Mouse (Mus musculus): Measurements from ENCODE around the gene Fam102b. TPM values are rescaled to one million over a fixed set of nuclear protein-coding genes. Genes with fewer than 3 reads are reported as not detected.

The Fam102b gene
- polyA plus RNA-seq, 1 experiment = 3.7 TPM

DNA sequence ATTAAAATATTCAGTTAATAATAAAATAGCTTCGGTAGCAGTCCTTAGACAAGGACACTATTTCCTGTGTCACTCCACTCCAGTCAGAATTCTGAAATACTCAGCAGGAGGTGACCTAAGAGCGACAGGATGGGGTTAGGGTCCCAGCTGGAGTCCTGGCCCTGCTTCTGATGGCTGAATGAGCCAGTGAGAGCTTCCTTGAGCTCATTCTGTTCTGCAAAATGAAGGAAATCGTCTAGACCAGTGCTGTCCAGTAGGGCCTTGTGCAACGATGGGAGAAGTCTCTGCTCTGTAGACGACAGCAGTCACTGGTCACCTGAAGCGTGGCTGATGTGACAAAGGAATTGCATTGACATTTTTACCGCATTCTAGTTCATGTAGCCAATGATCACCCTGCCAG lies 16.0 kb upstream of the Fam102b start:
- no peaks in the 10 kb centered on the region; the same call in 1 of the 2 replicates for H3K4me1 ChIP-seq (ENCODE audit: control insufficient read depth, insufficient read depth, low read length)
- no peak overlapping the region for H3K4me3 ChIP-seq (replicated peaks; ENCODE audit: control insufficient read depth, low read depth, low read length)
- H3K27ac ChIP-seq (ENCODE audit: control insufficient read depth, insufficient read depth, low read depth, low read length, poor library complexity) = no peak overlapping the region
- 65% methylated on average over 7 of the region's 7 CpGs for WGBS
- TF ChIP-seq CTCF (IDR thresholded peaks at IDR 0.05; ENCODE audit: control insufficient read depth, insufficient read depth, low read length) (no peak), POLR2A (IDR thresholded peaks at IDR 0.05; ENCODE audit: borderline replicate concordance, control insufficient read depth, low read depth, low read length) (no peak)

DNA sequence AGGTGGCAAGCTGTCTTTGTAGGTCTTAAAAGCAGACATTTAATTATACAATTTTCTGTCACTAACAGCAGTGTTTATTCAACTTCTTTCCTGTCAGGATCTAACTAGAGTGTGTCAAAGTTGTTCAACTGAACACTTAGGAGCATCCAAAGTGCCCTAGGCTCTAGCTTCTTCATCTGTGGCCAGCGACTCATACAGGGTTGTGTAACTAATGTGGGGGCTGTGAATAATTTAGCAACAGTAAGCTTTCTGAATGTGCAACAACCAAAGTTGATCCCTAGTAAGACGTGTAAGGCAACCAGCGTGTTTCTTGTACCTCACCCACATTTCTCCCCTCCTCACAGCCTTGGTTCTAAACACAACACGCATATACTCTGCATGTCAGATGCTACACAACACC lies 13.5 kb upstream of the Fam102b start:
- TF ChIP-seq POLR2A (IDR thresholded peaks at IDR 0.05; ENCODE audit: borderline replicate concordance, control insufficient read depth, low read depth, low read length) (no peak), CTCF (IDR thresholded peaks at IDR 0.05; ENCODE audit: control insufficient read depth, insufficient read depth, low read length) (no peak)
- Histone ChIP-seq H3K27ac (ENCODE audit: control insufficient read depth, insufficient read depth, low read depth, low read length, poor library complexity) (no peak overlapping the region), H3K4me1 (ENCODE audit: control insufficient read depth, insufficient read depth, low read length) (no peaks in the 10 kb centered on the region; the same call in 1 of the 2 replicates), H3K4me3 (replicated peaks; ENCODE audit: control insufficient read depth, low read depth, low read length) (no peak overlapping the region)
- 60% methylated on average over 4 of the region's 4 CpGs for WGBS

DNA sequence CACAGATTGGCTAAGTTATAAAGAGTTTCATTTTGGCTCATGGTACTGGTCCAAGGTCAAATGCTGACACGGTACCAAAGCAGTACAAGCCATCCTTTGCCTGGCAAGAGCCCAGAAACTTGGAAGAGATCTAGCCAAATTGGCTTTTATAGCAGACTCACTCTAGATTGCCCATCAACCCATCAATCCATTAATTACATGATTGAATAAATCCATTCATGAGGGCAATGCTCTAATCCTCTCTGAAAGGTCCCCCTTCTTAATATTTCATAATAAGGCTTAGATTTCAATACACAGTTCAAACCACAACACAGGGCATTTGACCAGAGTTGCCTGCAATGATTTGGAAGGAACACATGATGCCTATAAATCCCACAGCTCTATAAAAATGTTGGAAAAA lies 7.0 kb upstream of the Fam102b start:
- Histone ChIP-seq H3K27ac (ENCODE audit: control insufficient read depth, insufficient read depth, low read depth, low read length, poor library complexity) (no peak overlapping the region), H3K4me3 (replicated peaks; ENCODE audit: control insufficient read depth, low read depth, low read length) (no peak overlapping the region), H3K4me1 (ENCODE audit: control insufficient read depth, insufficient read depth, low read length) (no peaks in the 10 kb centered on the region; the same call in 1 of the 2 replicates)
- 85% methylated on average over 1 of the region's 1 CpGs for WGBS
- TF ChIP-seq POLR2A (IDR thresholded peaks at IDR 0.05; ENCODE audit: borderline replicate concordance, control insufficient read depth, low read depth, low read length) = no peak
- TF ChIP-seq CTCF (IDR thresholded peaks at IDR 0.05; ENCODE audit: control insufficient read depth, insufficient read depth, low read length) = no peak

DNA sequence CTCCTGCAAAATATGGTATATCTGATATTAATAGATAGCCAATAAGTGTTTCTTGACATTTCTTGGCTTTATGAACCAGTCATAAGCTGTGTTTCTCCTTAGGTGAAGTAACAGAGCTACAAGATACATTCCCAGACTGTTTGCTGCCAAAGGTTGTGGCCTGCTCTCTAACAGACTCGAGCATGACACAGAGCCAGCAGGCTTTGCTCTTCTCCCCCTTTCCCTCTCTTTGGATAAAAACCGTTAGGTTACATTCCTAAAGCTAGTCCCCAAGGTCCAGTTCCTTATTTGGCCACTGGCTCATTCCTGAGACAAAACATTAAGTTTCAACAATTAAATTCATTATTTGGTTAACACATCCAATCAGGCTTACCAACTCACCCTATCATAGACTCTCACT lies 4.9 kb upstream of the Fam102b start:
- 58% methylated on average over 2 of the region's 2 CpGs for WGBS
- TF ChIP-seq POLR2A (IDR thresholded peaks at IDR 0.05; ENCODE audit: borderline replicate concordance, control insufficient read depth, low read depth, low read length) (no peak), CTCF (IDR thresholded peaks at IDR 0.05; ENCODE audit: control insufficient read depth, insufficient read depth, low read length) (no peak)
- Histone ChIP-seq H3K27ac (ENCODE audit: control insufficient read depth, insufficient read depth, low read depth, low read length, poor library complexity) (no peak overlapping the region), H3K4me3 (replicated peaks; ENCODE audit: control insufficient read depth, low read depth, low read length) (no peak overlapping the region), H3K4me1 (ENCODE audit: control insufficient read depth, insufficient read depth, low read length) (peaks cover 2% of the 10 kb centered on the region; the same call in 1 of the 2 replicates)

DNA sequence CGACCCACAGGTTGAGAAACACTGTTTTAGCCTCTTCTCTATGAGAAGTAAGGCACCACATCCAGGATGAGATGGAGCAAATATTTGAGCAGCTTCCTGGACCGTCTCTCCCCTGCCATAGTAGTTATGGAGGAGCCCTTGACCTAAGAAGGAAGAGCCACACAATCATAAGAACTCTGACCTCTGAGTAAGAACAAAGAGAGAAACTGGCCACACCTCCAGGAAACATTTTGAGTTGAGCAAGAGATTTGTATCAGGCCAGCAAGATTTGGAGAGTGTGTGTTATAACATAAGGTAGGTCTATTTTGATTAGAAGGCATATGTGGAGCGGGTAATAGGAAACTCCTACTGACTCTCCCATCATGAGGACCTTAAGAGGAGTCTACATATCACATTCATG lies 4.2 kb upstream of the Fam102b start:
- WGBS = 38% methylated on average over 3 of the region's 3 CpGs
- H3K4me1 ChIP-seq (ENCODE audit: control insufficient read depth, insufficient read depth, low read length) = peaks cover 2% of the 10 kb centered on the region; the same call in 1 of the 2 replicates
- H3K4me3 ChIP-seq (replicated peaks; ENCODE audit: control insufficient read depth, low read depth, low read length) = no peak overlapping the region
- no peak overlapping the region for H3K27ac ChIP-seq (ENCODE audit: control insufficient read depth, insufficient read depth, low read depth, low read length, poor library complexity)
- no peak for TF ChIP-seq POLR2A (IDR thresholded peaks at IDR 0.05; ENCODE audit: borderline replicate concordance, control insufficient read depth, low read depth, low read length)
- no peak for TF ChIP-seq CTCF (IDR thresholded peaks at IDR 0.05; ENCODE audit: control insufficient read depth, insufficient read depth, low read length)

DNA sequence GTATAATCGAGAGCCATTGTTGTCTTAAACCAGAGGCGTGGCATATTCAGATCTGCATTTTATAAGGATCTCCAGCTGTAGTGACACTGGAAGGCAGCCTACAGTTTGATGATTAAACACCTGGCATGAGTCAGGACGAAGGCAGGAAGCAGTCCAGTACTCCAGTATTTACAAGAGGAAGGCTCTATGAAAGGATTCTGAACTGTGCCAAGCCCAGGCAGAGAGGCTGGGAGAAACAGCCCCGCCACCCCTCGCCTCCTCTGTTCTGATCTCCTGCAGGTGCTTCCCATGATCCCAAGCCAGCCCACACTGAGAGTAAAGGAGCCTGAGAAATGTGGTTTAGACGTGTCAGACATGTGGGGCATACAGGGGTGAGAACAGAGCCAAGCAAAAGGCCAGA lies 3.4 kb upstream of the Fam102b start:
- Histone ChIP-seq H3K27ac (ENCODE audit: control insufficient read depth, insufficient read depth, low read depth, low read length, poor library complexity) (peak overlapping the region; percentile 56; the same call in 1 of the 2 replicates), H3K4me1 (ENCODE audit: control insufficient read depth, insufficient read depth, low read length) (peaks cover 2% of the 10 kb centered on the region; the same call in 1 of the 2 replicates), H3K4me3 (replicated peaks; ENCODE audit: control insufficient read depth, low read depth, low read length) (no peak overlapping the region)
- 37% methylated on average over 6 of the region's 6 CpGs for WGBS
- TF ChIP-seq POLR2A (IDR thresholded peaks at IDR 0.05; ENCODE audit: borderline replicate concordance, control insufficient read depth, low read depth, low read length) (no peak), CTCF (IDR thresholded peaks at IDR 0.05; ENCODE audit: control insufficient read depth, insufficient read depth, low read length) (no peak)

DNA sequence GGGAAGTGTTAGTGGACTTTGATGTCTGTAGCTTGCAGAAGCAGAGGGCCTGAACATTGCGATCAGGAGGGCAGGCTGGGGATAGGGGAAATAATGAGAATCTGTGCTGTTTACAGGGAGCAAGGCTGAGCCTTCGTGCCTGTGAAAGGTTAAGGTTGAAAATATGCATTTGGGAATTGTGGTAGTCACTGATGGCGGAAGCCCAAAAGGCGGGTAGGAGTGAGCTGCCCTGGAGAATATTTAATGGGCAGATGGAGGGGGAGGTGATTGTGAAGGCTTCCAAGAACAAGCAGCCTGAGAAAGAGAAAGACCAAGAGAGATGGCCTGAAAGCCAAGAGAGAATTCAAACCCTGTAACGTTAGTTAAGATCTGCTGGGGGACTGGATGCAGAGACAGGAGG lies 2.3 kb upstream of the Fam102b start:
- H3K4me3 ChIP-seq (replicated peaks; ENCODE audit: control insufficient read depth, low read depth, low read length) = no peak overlapping the region
- TF ChIP-seq CTCF (IDR thresholded peaks at IDR 0.05; ENCODE audit: control insufficient read depth, insufficient read depth, low read length) = no peak
- TF ChIP-seq POLR2A (IDR thresholded peaks at IDR 0.05; ENCODE audit: borderline replicate concordance, control insufficient read depth, low read depth, low read length) = no peak
- WGBS = 82% methylated on average over 5 of the region's 5 CpGs
- peaks cover 2% of the 10 kb centered on the region; the same call in 1 of the 2 replicates for H3K4me1 ChIP-seq (ENCODE audit: control insufficient read depth, insufficient read depth, low read length)
- H3K27ac ChIP-seq (ENCODE audit: control insufficient read depth, insufficient read depth, low read depth, low read length, poor library complexity) = no peak overlapping the region

DNA sequence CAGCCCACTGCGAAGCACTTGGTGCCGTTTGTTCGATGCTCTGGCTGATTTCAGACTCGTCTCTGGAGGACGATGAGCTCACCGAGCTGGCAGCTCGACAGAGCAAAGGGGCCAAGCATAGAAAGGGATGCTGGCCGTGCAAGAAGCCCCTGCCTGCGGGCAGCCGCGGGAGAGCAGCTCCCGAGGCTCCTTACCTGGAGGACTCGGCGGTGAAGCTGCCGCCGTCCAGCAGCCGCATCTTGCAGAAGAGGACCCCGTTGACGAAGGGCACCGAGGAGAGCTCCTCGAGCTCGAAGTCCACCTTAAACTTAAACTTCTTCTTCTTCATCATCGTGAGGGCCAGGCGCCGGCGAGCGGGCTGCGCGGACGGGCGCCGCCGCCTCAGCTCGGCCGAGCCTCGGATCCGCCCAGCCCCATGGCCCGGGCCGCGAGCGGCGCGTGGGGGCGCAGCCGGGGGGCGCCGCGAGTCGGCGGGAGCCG lies 376 bp downstream of the Fam102b start:
- 5% methylated on average over 51 of the region's 51 CpGs for WGBS
- Histone ChIP-seq H3K27ac (ENCODE audit: control insufficient read depth, insufficient read depth, low read depth, low read length, poor library complexity) (peak overlapping the region; percentile 86), H3K4me3 (replicated peaks; ENCODE audit: control insufficient read depth, low read depth, low read length) (peak overlapping the region; percentile 77), H3K4me1 (ENCODE audit: control insufficient read depth, insufficient read depth, low read length) (peaks cover 2% of the 10 kb centered on the region; the same call in 1 of the 2 replicates)
- TF ChIP-seq POLR2A (IDR thresholded peaks at IDR 0.05; ENCODE audit: borderline replicate concordance, control insufficient read depth, low read depth, low read length) (no peak), CTCF (IDR thresholded peaks at IDR 0.05; ENCODE audit: control insufficient read depth, insufficient read depth, low read length) (no peak)
